Mouse (Mus musculus): Measurements from ENCODE around the gene Lrguk. TPM values are rescaled to one million over a fixed set of nuclear protein-coding genes. Genes with fewer than 3 reads are reported as not detected.

Lrguk gene
- total RNA-seq, 2 experiments from 2014 or later: 2.9 to 3.3 TPM

DNA sequence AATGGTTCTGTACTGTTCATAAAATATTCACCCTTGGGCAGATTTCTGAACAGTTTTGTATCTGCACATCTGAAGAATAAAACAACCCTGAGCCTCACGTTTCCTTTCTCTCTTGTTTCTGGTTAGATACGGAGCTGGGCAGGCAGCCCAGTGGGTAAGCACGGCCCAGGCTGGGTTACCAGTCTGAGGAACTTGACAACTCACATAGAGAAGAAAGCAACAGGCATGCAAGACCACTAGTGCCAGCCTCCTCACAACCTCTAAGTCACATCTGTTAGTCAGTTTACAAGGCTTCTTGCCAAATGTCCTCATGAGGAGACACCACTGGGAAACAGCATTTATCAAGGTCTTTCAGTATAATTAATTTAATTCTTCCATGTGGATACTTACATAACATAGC, 139.6 kb downstream of the Lrguk start:
- Histone ChIP-seq H3K27ac (no peak overlapping the region), H3K4me3 (no peak overlapping the region)
- intact Hi-C loops (cut with DNase I): no loop called here
- no peak for TF ChIP-seq CTCF (IDR thresholded peaks at IDR 0.05)
- DNase-seq (ENCODE audit: extremely low spot score in 1 of 2, low spot score in 2 of 2): no peak

- Histone ChIP-seq H3K27ac (no peak overlapping the region), H3K4me3 (no peak overlapping the region)
- intact Hi-C loops (cut with DNase I): no loop called here
- no peak for DNase-seq (ENCODE audit: extremely low spot score in 1 of 2, low spot score in 2 of 2)
- TF ChIP-seq CTCF (IDR thresholded peaks at IDR 0.05): no peak
These were observed 141.7 kb downstream of the Lrguk start for GRCm38 (mm10) chr6:34170844-34171494.

DNA sequence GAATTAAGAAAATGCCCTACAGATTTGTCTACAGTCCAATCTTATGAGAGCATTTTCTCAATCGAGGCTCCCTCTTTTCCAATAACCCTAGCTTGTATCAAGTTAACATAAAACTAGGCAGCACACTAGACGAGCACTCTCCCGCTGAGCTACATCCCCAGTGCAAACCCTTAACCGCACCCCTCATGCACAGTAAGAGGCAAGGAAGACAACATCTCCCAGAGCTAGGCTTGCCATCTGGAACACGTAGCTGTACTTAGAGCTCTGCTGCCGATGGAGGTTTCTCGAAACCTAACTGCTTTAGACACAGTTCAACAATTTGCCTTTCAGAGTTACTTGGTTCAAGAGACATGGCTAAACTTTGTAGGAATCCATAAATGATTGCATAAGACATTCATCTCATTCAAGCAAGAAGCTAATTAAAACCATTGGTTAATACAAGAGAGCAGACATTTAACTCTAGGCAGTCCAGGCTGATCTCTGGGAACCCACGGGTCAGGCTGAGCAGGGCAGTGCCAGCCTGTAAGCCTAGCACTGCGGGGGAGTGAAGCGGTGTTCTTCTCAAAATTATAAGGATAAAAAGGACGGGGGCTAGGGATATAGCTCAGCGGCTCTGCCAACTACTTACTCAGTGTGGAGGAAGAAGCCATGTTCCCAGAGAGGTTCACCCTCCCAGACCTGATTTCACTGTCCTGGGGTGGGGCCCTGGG, 142.7 kb downstream of the Lrguk start:
- TF ChIP-seq CTCF (IDR thresholded peaks at IDR 0.05): no peak
- DNase-seq (ENCODE audit: extremely low spot score in 1 of 2, low spot score in 2 of 2): no peak
- Histone ChIP-seq H3K4me3 (no peak overlapping the region), H3K27ac (no peak overlapping the region)
- intact Hi-C loops (cut with DNase I): no loop called here

GRCm38 (mm10) chr6:34173251-34173650, 144.0 kb downstream of the Lrguk start:
- no peak overlapping the region for H3K4me3 ChIP-seq
- intact Hi-C loops (cut with DNase I): no loop called here
- no peak for TF ChIP-seq CTCF (IDR thresholded peaks at IDR 0.05)
- no peak overlapping the region for H3K27ac ChIP-seq
- DNase-seq (ENCODE audit: extremely low spot score in 1 of 2, low spot score in 2 of 2): no peak

GRCm38 (mm10) chr6:34174715-34175114, 145.5 kb downstream of the Lrguk start:
- TF ChIP-seq CTCF (IDR thresholded peaks at IDR 0.05): no peak
- DNase-seq (ENCODE audit: extremely low spot score in 1 of 2, low spot score in 2 of 2): no peak
- H3K27ac ChIP-seq: no peak overlapping the region
- intact Hi-C loops (cut with DNase I): no loop called here
- H3K4me3 ChIP-seq: no peak overlapping the region

GRCm38 (mm10) chr6:34176111-34176863, 147.0 kb downstream of the Lrguk start:
- H3K27ac ChIP-seq: peak overlapping the region; percentile 82
- no peak for DNase-seq (ENCODE audit: extremely low spot score in 1 of 2, low spot score in 2 of 2)
- peak overlapping the region; percentile 87 for H3K4me3 ChIP-seq
- no peak for TF ChIP-seq CTCF (IDR thresholded peaks at IDR 0.05)
- intact Hi-C loops (cut with DNase I): loop anchor here (2.0 kb wide), 1 partner anchor 927 kb away; the partner anchor contains the start of gene Exoc4

DNA sequence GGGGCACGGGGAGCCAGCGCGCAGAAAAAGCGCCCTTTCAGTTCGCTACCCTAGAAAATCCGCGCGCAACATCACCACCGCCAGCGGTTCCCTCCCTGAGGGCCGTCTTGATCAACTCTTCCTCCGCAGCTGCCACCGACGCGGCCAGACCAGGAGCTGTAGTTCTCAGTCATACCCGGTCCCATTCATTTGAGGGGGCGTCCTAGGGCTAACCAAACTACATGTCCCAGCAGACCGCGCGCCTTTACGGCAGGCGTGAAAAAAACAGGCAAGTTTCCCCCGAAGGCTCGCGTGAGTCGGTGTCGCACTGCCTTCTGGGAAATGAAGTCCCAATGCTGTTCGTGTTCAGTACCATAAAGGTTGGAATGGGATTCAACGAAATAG, 147.6 kb downstream of the Lrguk start, which contains the start of gene Slc35b4:
TSS of gene Slc35b4 (minus strand) at position 248 of the 384 bp plus-strand sequence.
- H3K4me3 ChIP-seq: peak within 1 kb of the TSS; percentile 87
- intact Hi-C loops (cut with DNase I): loop anchor here (2.0 kb wide), 1 partner anchor 928 kb away; the partner anchor contains the start of gene Exoc4
- TF ChIP-seq CTCF (IDR thresholded peaks at IDR 0.05): no peak
- H3K27ac ChIP-seq: peak within 1 kb of the TSS; percentile 82
- DNase-seq (ENCODE audit: extremely low spot score in 1 of 2, low spot score in 2 of 2): peak; percentile 89 to 93

- TF ChIP-seq CTCF (IDR thresholded peaks at IDR 0.05): no peak
- intact Hi-C loops (cut with DNase I): no loop called here
- no peak for DNase-seq (ENCODE audit: extremely low spot score in 1 of 2, low spot score in 2 of 2)
- H3K27ac ChIP-seq: no peak overlapping the region
- H3K4me3 ChIP-seq: no peak overlapping the region
These were observed 149.8 kb downstream of the Lrguk start for GRCm38 (mm10) chr6:34179007-34179406.

- Histone ChIP-seq H3K27ac (no peak overlapping the region), H3K4me3 (no peak overlapping the region)
- intact Hi-C loops (cut with DNase I): no loop called here
These were observed 150.7 kb downstream of the Lrguk start for GRCm38 (mm10) chr6:34179911-34180310.

DNA sequence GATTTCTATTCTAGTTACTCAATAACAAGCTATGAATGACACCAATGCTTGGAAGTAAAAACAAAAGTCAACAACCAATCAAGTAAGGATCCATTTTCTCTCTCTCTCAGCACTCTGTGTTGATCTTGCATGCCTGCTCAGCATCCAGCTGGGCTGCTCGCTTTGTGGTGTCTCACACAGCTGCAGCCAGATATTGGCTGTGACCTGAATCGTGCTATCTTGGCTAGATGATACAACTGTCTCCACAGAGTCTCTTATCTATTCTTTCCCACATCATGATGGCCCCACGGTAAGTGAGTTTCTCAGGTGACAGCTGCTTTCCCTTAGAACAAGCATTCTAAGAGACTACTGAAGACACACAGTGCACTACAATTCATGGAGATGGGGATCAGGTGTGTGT, 152.7 kb downstream of the Lrguk start:
- Histone ChIP-seq H3K27ac (no peak overlapping the region), H3K4me3 (no peak overlapping the region)
- no peak for DNase-seq (ENCODE audit: extremely low spot score in 1 of 2, low spot score in 2 of 2)
- TF ChIP-seq CTCF (IDR thresholded peaks at IDR 0.05): no peak
- intact Hi-C loops (cut with DNase I): no loop called here

More at GRCm38 (mm10) chr6:34179911-34180310, 150.7 kb downstream of the Lrguk start:
- no peak for TF ChIP-seq CTCF (IDR thresholded peaks at IDR 0.05)
- no peak for DNase-seq (ENCODE audit: extremely low spot score in 1 of 2, low spot score in 2 of 2)

DNA sequence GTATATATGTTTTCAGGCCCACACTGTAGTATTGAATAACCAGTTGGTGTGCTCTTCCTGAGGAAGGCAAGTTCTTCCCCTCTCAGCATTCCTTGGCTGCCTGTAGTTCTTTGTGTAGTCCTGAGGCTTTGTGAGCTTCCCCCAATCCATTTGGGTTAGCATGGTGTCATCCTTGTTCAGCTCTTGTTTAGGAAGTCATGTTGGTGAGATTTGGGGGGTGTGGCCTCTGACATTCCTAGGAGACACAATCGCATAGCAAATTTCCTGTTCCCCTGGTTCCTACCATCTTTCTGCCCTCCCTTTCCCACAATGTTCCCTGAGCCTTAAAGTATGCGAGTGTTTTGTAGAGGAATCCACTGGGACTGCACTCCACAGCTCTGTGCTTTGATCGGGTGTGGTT, 154.1 kb downstream of the Lrguk start:
- Histone ChIP-seq H3K27ac (no peak overlapping the region), H3K4me3 (no peak overlapping the region)
- TF ChIP-seq CTCF (IDR thresholded peaks at IDR 0.05): no peak
- intact Hi-C loops (cut with DNase I): no loop called here
- DNase-seq (ENCODE audit: extremely low spot score in 1 of 2, low spot score in 2 of 2): no peak

Other genes with a start within 250 kb of the Lrguk start
- 10 to 100 TPM; 65.4 to 68.6 TPM for gene Slc35b4, start 147.7 kb downstream of the Lrguk start, total RNA-seq (2021)

Data from left cerebral cortex, adult 2 months (tissue).